Mouse (Mus musculus): ENCODE results near the gene Sept12.

Gene Sept12

DNA sequence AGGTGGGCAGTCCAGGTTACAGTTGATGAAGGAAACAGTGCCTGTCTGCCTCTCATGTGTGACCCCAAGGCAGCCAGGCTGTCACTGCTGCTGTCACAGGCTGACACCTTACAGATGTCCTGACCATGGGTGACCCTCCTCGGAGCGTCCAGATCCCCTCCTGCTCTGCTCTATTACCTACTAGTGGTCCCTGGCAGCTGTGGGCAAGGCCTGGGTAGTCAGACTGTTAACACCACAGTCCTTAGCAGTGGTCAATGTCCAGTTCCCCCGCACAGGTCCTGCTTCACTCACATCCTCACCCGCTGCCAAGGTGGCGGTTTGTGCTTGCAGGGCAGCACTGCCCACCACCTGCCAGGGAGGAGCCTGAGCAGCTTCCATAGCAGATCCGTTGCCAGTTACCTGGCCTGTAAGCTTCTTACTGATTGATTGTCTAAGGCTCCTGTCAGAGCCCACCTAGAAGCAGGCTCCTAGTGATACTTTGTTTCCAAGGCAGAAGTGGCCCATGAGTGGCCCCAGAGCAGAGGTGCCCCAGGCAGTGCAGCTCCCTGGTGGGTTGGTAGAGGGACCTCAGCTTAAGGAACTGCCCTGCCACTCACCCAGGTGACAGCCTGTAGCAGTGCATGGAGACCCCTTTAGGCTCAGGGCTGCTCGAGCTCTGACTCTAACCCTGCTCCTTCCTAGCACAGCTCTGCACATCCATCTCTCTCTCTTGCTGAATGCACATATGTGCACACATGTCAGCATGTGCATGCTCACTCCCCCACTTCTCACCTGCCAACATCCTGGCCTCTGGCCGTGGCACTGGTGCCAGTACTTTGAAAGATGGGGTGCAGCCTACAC, 60.1 kb downstream of the Sept12 start:
- DNase-seq (ENCODE audit: low spot score), result no peak

All from spleen, adult 12 weeks (tissue).